Mouse (Mus musculus) neural tube, embryonic 10.5 days (tissue): ENCODE results near the gene Pde9a.

Experiments
- DNase-seq: peaks from one replicate; pipeline ENCODE4 v3.0.0-alpha.2; 2017; ENCODE audit warnings: low spot score; ENCODE audit errors: extremely low spot score

Pde9a gene

DNA sequence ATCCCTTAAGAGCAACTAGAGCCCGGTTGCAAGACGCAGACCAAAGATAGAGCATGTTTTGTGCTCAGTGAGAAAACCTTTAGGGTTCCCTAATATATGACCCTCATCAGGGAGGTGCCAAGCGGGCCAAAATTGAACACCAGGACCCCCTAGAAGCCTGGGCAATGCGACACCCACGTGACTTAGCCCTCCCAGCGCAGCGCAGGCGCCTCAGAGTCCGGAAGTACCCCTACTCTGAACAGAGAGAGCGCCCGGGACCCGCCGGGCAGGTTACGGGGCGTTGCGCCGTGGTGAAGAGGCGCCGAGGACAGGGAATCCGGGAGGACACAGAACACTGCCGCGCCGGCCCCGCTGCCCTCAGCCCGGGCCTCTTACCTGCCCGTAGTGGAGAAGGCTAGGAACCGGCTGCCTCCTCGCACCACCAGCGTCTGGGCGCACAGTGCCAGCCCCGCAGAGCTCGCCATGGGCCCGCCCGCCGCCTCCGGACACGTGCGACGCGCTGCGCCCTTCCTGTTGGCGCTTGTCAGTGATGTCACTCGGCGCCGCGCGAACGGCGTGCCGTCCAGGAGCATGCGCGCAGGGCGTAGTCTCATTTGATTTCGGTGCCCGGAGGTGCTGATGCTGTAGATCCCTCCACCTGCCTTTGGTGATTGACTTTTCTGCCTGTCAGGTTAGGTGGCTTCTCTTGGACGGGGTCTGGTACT is 125.9 kb downstream of the Pde9a start:
- DNase-seq = peak; percentile 90

DNA sequence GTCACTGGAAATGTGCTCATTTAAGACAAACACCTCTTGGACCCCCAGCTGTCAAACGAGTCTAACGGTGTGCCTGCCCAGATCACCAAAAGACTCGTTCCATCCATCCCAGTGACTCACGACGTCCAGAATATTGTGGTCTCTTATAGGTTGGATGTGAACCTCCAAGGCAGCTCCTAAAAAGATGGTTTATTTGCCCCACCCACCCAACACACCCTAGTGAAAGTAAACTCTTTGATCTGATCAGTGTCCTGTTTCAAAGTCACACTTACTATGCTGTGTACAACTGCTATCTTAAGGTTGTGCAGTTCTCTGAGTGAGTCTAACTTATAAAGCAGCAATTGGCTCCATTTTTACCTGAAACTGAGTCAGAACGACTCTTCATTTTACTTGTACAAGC is 126.6 kb downstream of the Pde9a start:
- DNase-seq = no peak

DNA sequence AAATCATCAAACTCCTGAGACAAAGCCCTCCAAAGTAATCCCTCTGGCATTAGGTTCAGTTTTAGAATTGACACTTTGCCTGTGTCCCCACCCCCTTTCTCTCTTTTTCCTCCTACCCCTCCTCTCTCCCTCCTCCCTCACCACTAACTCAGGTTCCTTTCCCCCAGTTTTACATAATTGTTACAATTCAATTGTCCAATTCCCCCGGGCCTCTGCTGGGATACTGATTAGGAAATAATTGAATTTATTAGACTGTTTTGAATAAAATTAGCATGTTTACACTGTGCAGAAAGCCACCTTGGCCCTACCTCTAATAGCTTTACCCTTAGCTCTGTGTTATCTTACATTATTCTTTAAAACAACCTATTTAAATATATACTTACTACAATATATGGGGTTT is 128.7 kb downstream of the Pde9a start:
- no peak for DNase-seq

DNA sequence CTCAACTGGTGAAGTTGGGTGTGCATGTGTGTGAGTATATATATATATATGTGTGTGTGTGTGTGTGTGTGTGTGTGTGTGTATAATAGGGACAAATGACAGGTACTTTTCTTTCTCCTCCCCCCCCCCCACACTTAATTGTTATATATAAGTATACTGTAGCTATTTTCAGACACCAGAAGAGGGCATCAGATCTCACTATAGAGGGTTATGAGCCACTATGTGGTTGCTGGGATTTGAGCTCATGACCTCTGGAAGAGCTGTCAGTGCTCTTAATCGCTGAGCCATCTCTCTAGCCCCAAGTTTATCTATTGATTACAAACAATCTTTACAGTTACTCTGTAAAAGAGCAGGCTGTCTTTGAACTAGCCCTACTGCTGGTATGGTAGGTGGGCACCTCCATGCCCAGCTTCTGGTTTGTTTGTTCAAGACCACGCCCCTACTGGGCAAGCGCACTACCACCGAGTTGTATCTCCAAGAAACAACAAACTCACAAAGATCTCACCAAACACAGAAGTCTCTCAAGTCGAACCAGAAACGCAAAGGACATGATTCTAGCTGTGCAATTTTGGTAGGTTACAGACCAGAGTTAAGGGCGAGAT is 133.4 kb downstream of the Pde9a start:
- DNase-seq = no peak

DNA sequence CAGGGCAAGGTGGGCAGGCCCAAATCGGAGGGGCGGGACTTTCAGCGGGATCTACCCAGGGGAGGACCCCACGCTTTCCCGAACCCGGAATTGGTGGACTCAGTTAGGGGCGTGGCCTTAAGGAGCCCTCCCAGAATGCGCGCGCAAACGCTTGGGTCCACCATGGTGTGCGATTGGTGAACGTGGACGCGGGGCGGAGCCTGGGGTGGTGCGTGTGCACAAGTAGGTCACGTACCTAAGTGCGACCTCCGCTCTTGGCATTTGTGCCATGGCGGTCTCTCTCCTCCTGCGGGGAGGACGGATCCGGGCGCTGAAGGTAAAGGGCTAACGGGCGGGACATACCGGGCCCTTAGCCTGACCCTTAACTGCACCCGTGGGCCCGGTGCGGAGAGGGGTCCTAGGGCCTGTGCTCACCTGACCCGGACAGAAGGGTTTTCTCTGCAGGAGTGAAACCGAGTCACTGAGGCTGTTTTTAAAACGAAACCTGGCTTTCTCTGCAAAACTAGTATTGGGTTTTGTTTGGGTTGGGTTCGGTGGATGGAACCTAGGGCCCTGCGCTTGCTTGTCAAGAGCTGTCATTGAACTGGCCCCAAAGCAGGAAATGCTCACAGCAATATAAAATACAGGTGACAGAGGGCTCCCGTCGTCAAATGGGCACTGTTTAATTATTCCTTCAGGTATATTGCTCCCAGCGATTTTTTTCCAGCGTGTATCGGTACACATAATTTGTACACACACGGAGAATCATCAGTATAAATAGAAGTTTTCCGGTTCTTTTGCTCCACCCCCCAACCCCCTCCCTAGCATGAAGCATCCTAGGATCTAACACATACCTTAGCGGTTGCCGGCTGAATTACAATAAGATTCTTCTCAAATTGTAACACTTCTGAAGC is 134.2 kb downstream of the Pde9a start, which contains the start of the genes Wdr4 and Ndufv3:
Wdr4 (minus strand) TSS at position 35 of the 893 bp plus-strand sequence.
Ndufv3 (plus strand) TSS at position 170 of the 893 bp plus-strand sequence.
- DNase-seq = peak; percentile 92

DNA sequence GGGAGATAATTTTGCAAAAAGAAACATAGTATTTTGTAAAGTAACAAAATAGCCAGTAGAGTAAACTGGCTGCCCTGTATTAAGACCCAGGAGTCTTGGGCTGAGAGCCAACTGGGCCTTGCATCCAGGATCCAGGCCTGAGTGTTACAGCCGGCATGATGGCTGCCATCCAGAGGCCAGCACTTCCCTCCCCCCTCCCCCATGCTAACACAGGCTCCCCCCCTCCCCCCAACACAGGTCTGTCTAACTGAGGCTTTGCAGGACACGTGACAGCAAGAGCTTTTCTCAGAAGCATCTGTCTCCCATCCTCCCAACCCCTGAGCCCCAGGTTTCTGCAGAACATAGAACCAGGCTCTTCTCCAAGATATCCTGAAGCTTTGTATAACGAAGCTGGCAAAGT is 134.9 kb downstream of the Pde9a start:
- no peak for DNase-seq

DNA sequence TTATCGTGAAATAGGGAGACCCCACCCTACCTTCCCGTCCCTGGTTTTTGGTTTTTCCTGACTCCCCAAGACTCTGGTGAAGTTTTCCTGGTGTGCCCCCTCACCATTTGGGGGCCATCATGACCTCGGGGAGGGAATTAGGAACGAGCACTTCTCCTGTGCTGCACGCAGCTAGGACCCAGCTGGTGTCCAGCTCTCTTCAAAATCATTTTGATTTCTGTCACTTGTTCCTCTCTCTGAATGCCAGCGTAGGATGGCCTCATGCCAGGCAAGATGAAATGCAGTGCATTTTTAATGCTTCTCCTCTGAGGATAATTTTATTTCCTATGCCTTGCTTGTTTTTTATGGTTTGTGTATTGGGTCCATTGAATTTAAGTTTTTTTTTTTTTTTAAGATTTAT is 135.9 kb downstream of the Pde9a start:
- no peak for DNase-seq

DNA sequence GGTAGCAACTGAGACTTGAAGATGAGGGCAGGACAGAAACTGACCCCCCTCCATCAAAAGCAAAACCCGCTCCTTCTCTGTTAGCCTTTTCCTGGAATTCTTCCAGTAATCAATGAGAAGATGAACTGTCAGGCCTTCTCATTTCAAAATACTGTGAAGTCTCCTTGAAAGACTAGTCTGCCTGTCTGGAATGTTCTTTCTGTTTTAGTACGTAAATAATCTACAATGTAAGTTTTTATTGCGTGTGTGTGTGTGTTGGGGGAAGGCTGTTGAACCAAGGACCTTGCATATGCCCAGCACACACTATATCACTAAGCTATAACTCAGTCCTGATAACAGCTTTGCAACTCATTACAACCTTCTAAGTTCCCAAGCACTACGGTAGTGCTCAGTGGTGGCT is 139.1 kb downstream of the Pde9a start:
- no peak for DNase-seq

DNA sequence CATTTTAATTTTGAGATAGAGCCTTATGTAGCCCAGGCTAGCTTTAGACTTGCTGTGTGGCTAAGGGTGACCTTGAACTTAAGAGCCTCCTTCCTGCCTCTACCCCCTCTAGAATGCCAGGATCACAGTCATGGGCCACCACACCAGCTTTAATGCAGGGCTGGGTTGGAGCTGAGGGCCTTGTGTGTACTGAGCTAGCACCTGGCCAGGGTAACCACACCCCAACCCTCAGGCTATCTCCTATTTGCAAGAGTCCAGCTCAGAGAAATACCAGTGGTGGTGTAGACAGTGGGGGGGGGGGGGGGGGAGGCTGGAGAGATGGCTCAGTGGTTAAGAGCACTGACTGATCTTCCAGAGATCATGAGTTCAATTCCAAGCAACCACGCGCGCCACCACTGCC is 139.8 kb downstream of the Pde9a start:
- no peak for DNase-seq
